Mouse (Mus musculus) left cerebral cortex, postnatal 10 days (tissue): ENCODE data around the gene Syn2. TPM values are rescaled to one million over a fixed set of nuclear protein-coding genes. Genes with fewer than 3 reads are reported as not detected.
A peak's percentile ranks its signal among the peaks of the same experiment; 100 is the strongest.

Source experiments
- DNase-seq, 2 experiments: peaks; one replicate each; pipeline ENCODE4 v3.0.0; 2021 to 2022; ENCODE audit warnings: low spot score in 2 of 2, mixed read lengths in 1 of 2; ENCODE audit errors: extremely low spot score in 1 of 2
- intact Hi-C: fragments of 180-260 bp; cut with DNase I; formaldehyde crosslinking; loops from one replicate; pipeline ENCODE4 v1.15.1; 2025
- total RNA-seq, 2 experiments: library from RNA; stranded (reverse); gene quantifications; 2 replicates each; pipeline ENCODE4 v1.2.3; 2021

Syn2 gene
- total RNA-seq, 2 experiments from 2014 or later: 399 to 403 TPM

GRCm38 (mm10) chr6:115271866-115272271 is 137.2 kb downstream of the Syn2 start:
- DNase-seq: peak in 1 of 2 experiments; percentile 69
- intact Hi-C loops: loop anchor here (5.0 kb wide), 1 partner anchor 265 kb away; no protein-coding TSS in a partner anchor

GRCm38 (mm10) chr6:115273346-115273745 is 138.6 kb downstream of the Syn2 start:
- intact Hi-C loops: loop anchor here (5.0 kb wide), 1 partner anchor 264 kb away; no protein-coding TSS in a partner anchor
- DNase-seq: no peak

GRCm38 (mm10) chr6:115274705-115275104 is 140.0 kb downstream of the Syn2 start:
- no peak for DNase-seq
- intact Hi-C loops: loop anchor here (5.0 kb wide), 1 partner anchor 263 kb away; no protein-coding TSS in a partner anchor

- DNase-seq: no peak
- intact Hi-C loops: no loop called here
These were observed 140.6 kb downstream of the Syn2 start for GRCm38 (mm10) chr6:115275116-115275815.

- DNase-seq: peak in 1 of 2 experiments; percentile 38
- intact Hi-C loops: no loop called here
These were observed 143.4 kb downstream of the Syn2 start for GRCm38 (mm10) chr6:115278086-115278485.

GRCm38 (mm10) chr6:115279639-115280038 is 144.9 kb downstream of the Syn2 start:
- intact Hi-C loops: no loop called here
- DNase-seq: no peak

GRCm38 (mm10) chr6:115284153-115284552 is 149.5 kb downstream of the Syn2 start:
- no peak for DNase-seq

GRCm38 (mm10) chr6:115286441-115286840 is 151.7 kb downstream of the Syn2 start:
- intact Hi-C loops: no loop called here

More at GRCm38 (mm10) chr6:115284153-115284552, 149.5 kb downstream of the Syn2 start:
- intact Hi-C loops: no loop called here

GRCm38 (mm10) chr6:115288223-115288622 is 153.5 kb downstream of the Syn2 start:
- DNase-seq: no peak
- intact Hi-C loops: no loop called here

More at GRCm38 (mm10) chr6:115286441-115286840, 151.7 kb downstream of the Syn2 start:
- peak in 1 of 2 experiments; percentile 38 for DNase-seq

- intact Hi-C loops: no loop called here
- DNase-seq: no peak
These were observed 155.9 kb downstream of the Syn2 start for GRCm38 (mm10) chr6:115290561-115290960.

GRCm38 (mm10) chr6:115291068-115291467 is 156.4 kb downstream of the Syn2 start:
- intact Hi-C loops: no loop called here
- DNase-seq: no peak

GRCm38 (mm10) chr6:115291823-115292222 is 157.1 kb downstream of the Syn2 start:
- peak in 1 of 2 experiments; percentile 45 for DNase-seq
- intact Hi-C loops: no loop called here

- no peak for DNase-seq
- intact Hi-C loops: no loop called here
These were observed 157.9 kb downstream of the Syn2 start for GRCm38 (mm10) chr6:115292621-115293020.

GRCm38 (mm10) chr6:115293877-115294276 is 159.2 kb downstream of the Syn2 start:
- intact Hi-C loops: no loop called here
- DNase-seq: no peak

- intact Hi-C loops: no loop called here
- DNase-seq: no peak
These were observed 172.4 kb downstream of the Syn2 start for GRCm38 (mm10) chr6:115307134-115307533.

GRCm38 (mm10) chr6:115312780-115313179 is 178.1 kb downstream of the Syn2 start:
- intact Hi-C loops: no loop called here

GRCm38 (mm10) chr6:115313235-115313738 is 178.6 kb downstream of the Syn2 start:
- DNase-seq: no peak
- intact Hi-C loops: no loop called here

More at GRCm38 (mm10) chr6:115312780-115313179, 178.1 kb downstream of the Syn2 start:
- no peak for DNase-seq

GRCm38 (mm10) chr6:115313910-115314309 is 179.2 kb downstream of the Syn2 start:
- intact Hi-C loops: no loop called here

GRCm38 (mm10) chr6:115315770-115316169 is 181.1 kb downstream of the Syn2 start:
- DNase-seq: no peak
- intact Hi-C loops: no loop called here

More at GRCm38 (mm10) chr6:115313910-115314309, 179.2 kb downstream of the Syn2 start:
- DNase-seq: no peak

GRCm38 (mm10) chr6:115316811-115317221 is 182.1 kb downstream of the Syn2 start:
- intact Hi-C loops: no loop called here
- DNase-seq: no peak
